Mouse (Mus musculus) liver, embryonic 14.5 days (tissue): ENCODE measurements at regions not wholly inside any gene's neighbourhood (a gene's known extent, or its start where the extent isn't known, plus 50 kb on each side); places are given as distances from the start of the nearest gene placed in this dataset.

Experiments
- CTCF ChIP-seq: IDR thresholded peaks from 2 replicates; pipeline ENCODE4 v1.5.1; 2016; ENCODE audit warnings: antibody characterized with exemption, low read depth, control low read depth
- EP300 ChIP-seq: IDR thresholded peaks from 2 replicates; pipeline ENCODE4 v1.6.1; 2016; ENCODE audit warnings: antibody characterized with exemption, low read depth

GRCm38 (mm10) chr11:43979406-43979805 is 78.4 kb upstream of the Adra1b start:
- TF ChIP-seq CTCF (no peak), EP300 (no peak)
